Mouse (Mus musculus): ENCODE results near the gene Flrt1.

- TF ChIP-seq CTCF (IDR thresholded peaks at IDR 0.05) (peak; percentile 98), POLR2A (IDR thresholded peaks at IDR 0.05; ENCODE audit: insufficient read depth, low read depth, low read length) (peak; percentile 30; the same call in 1 of the 2 replicates)
These were observed 41.0 kb downstream of the Flrt1 start for GRCm38 (mm10) chr19:7064571-7064970.
